Mouse (Mus musculus): ENCODE data around the gene Brca2. TPM values are rescaled to one million over a fixed set of nuclear protein-coding genes. Genes with fewer than 3 reads are reported as not detected.

Brca2 gene
- polyA plus RNA-seq, 1 experiment, result 2.2 TPM

- peak; percentile 55 for DNase-seq
- no peak overlapping the region; the same call in 1 of the 2 replicates for H3K4me3 ChIP-seq (ENCODE audit: insufficient read depth, low read depth, low read length)
- 68% methylated on average over 21 of the region's 21 CpGs for WGBS
- H3K27ac ChIP-seq (ENCODE audit: insufficient read depth, low read depth, low read length), result no peak overlapping the region
- H3K36me3 ChIP-seq (ENCODE audit: control insufficient read depth, insufficient read depth, low read length), result no peaks in the 10 kb centered on the region
- H3K4me1 ChIP-seq (ENCODE audit: control insufficient read depth, insufficient read depth, low read length), result peaks cover 7% of the 10 kb centered on the region
- no peaks in the 10 kb centered on the region for H3K27me3 ChIP-seq (replicated peaks; ENCODE audit: control insufficient read depth, insufficient read depth, low read length)
- no peak for TF ChIP-seq CTCF (conservative IDR thresholded peaks at IDR 0.05; ENCODE audit: insufficient read depth, insufficient read length, low read depth, low read length)
- no peak for TF ChIP-seq POLR2A (IDR thresholded peaks at IDR 0.05; ENCODE audit: low read depth, low read length)
These were observed 76.0 kb downstream of the Brca2 start for GRCm38 (mm10) chr5:150598202-150599119.

- no peaks in the 10 kb centered on the region for H3K27me3 ChIP-seq (replicated peaks; ENCODE audit: control insufficient read depth, insufficient read depth, low read length)
- no peak for DNase-seq
- 46% methylated on average over 13 of the region's 13 CpGs for WGBS
- peak overlapping the region; percentile 30 for H3K4me3 ChIP-seq (ENCODE audit: insufficient read depth, low read depth, low read length)
- TF ChIP-seq CTCF (conservative IDR thresholded peaks at IDR 0.05; ENCODE audit: insufficient read depth, insufficient read length, low read depth, low read length) (no peak), POLR2A (IDR thresholded peaks at IDR 0.05; ENCODE audit: low read depth, low read length) (no peak)
- H3K27ac ChIP-seq (ENCODE audit: insufficient read depth, low read depth, low read length), result no peak overlapping the region
- no peaks in the 10 kb centered on the region for H3K36me3 ChIP-seq (ENCODE audit: control insufficient read depth, insufficient read depth, low read length)
- peaks cover 7% of the 10 kb centered on the region for H3K4me1 ChIP-seq (ENCODE audit: control insufficient read depth, insufficient read depth, low read length)
These were observed 77.2 kb downstream of the Brca2 start for GRCm38 (mm10) chr5:150599301-150600294.

DNA sequence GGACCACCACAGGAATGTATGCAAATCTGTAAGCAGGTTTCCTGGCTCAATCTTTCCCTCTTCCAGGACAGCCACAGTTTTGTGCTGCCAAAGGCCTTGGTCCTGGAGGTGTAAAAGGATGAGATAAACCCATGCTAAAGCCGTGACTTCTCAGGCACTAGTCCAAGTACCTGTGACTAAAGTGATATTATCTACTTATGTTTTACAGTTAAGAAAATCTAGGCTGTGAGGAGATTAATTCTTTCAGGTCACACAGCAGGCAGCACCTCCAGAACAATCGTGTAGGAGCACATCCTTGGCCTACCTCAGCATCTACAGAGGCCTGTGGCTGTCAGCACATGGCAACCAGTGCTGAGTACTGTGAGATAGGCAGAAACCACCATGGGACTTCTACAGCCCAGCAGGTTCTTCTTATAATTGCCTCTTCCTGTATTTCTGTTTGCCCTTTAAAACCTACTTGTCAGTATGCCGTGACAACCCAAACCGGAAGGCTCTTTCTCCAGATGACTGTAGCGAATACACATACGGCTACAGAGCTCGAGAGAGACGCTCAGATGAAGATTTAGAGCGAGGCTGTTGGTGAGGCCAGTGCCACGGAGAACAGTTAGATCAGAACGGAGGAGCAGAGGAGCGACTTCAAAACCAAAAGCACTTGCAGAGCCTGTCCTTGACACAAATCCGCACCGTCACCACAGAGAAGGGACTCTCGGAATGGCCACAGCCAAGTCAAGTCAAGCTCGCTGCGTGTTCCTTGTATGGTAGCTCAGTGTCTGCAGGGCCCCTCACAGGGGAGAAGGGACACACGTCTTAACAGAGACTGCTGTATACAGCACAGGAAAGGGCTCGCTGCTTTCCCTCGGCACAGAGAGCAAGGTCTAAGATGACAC lies 78.4 kb downstream of the Brca2 start:
- Histone ChIP-seq H3K4me3 (ENCODE audit: insufficient read depth, low read depth, low read length) (no peak overlapping the region), H3K27ac (ENCODE audit: insufficient read depth, low read depth, low read length) (no peak overlapping the region), H3K4me1 (ENCODE audit: control insufficient read depth, insufficient read depth, low read length) (peaks cover 7% of the 10 kb centered on the region), H3K27me3 (replicated peaks; ENCODE audit: control insufficient read depth, insufficient read depth, low read length) (no peaks in the 10 kb centered on the region), H3K36me3 (ENCODE audit: control insufficient read depth, insufficient read depth, low read length) (no peaks in the 10 kb centered on the region)
- DNase-seq, result no peak
- TF ChIP-seq POLR2A (IDR thresholded peaks at IDR 0.05; ENCODE audit: low read depth, low read length) (no peak), CTCF (conservative IDR thresholded peaks at IDR 0.05; ENCODE audit: insufficient read depth, insufficient read length, low read depth, low read length) (no peak)
- WGBS, result 83% methylated on average over 20 of the region's 20 CpGs

GRCm38 (mm10) chr5:150601441-150602230 lies 79.2 kb downstream of the Brca2 start:
- peaks cover 7% of the 10 kb centered on the region for H3K4me1 ChIP-seq (ENCODE audit: control insufficient read depth, insufficient read depth, low read length)
- no peak overlapping the region for H3K27ac ChIP-seq (ENCODE audit: insufficient read depth, low read depth, low read length)
- 87% methylated on average over 14 of the region's 14 CpGs for WGBS

GRCm38 (mm10) chr5:150606131-150606530 lies 83.7 kb downstream of the Brca2 start:
- WGBS, result 98% methylated on average over 6 of the region's 6 CpGs
- Histone ChIP-seq H3K36me3 (ENCODE audit: control insufficient read depth, insufficient read depth, low read length) (no peaks in the 10 kb centered on the region), H3K4me1 (ENCODE audit: control insufficient read depth, insufficient read depth, low read length) (no peaks in the 10 kb centered on the region), H3K27me3 (replicated peaks; ENCODE audit: control insufficient read depth, insufficient read depth, low read length) (no peaks in the 10 kb centered on the region), H3K27ac (ENCODE audit: insufficient read depth, low read depth, low read length) (no peak overlapping the region), H3K4me3 (ENCODE audit: insufficient read depth, low read depth, low read length) (no peak overlapping the region)
- no peak for DNase-seq
- TF ChIP-seq POLR2A (IDR thresholded peaks at IDR 0.05; ENCODE audit: low read depth, low read length), result no peak
- no peak for TF ChIP-seq CTCF (conservative IDR thresholded peaks at IDR 0.05; ENCODE audit: insufficient read depth, insufficient read length, low read depth, low read length)

More at GRCm38 (mm10) chr5:150601441-150602230, 79.2 kb downstream of the Brca2 start:
- no peak for TF ChIP-seq POLR2A (IDR thresholded peaks at IDR 0.05; ENCODE audit: low read depth, low read length)
- TF ChIP-seq CTCF (conservative IDR thresholded peaks at IDR 0.05; ENCODE audit: insufficient read depth, insufficient read length, low read depth, low read length), result no peak
- H3K36me3 ChIP-seq (ENCODE audit: control insufficient read depth, insufficient read depth, low read length), result no peaks in the 10 kb centered on the region
- no peak for DNase-seq
- H3K4me3 ChIP-seq (ENCODE audit: insufficient read depth, low read depth, low read length), result no peak overlapping the region
- no peaks in the 10 kb centered on the region for H3K27me3 ChIP-seq (replicated peaks; ENCODE audit: control insufficient read depth, insufficient read depth, low read length)

GRCm38 (mm10) chr5:150607631-150608030 lies 85.2 kb downstream of the Brca2 start:
- no peak for TF ChIP-seq POLR2A (IDR thresholded peaks at IDR 0.05; ENCODE audit: low read depth, low read length)
- TF ChIP-seq CTCF (conservative IDR thresholded peaks at IDR 0.05; ENCODE audit: insufficient read depth, insufficient read length, low read depth, low read length), result no peak
- no peaks in the 10 kb centered on the region for H3K27me3 ChIP-seq (replicated peaks; ENCODE audit: control insufficient read depth, insufficient read depth, low read length)
- H3K36me3 ChIP-seq (ENCODE audit: control insufficient read depth, insufficient read depth, low read length), result no peaks in the 10 kb centered on the region
- no peaks in the 10 kb centered on the region for H3K4me1 ChIP-seq (ENCODE audit: control insufficient read depth, insufficient read depth, low read length)
- H3K4me3 ChIP-seq (ENCODE audit: insufficient read depth, low read depth, low read length), result no peak overlapping the region
- no peak overlapping the region for H3K27ac ChIP-seq (ENCODE audit: insufficient read depth, low read depth, low read length)
- no peak for DNase-seq
- WGBS, result 86% methylated on average over 8 of the region's 8 CpGs

All from kidney, adult 2 months (tissue).